Mouse (Mus musculus) liver, postnatal 0 days (tissue): ENCODE results near the gene Abhd11. TPM values are rescaled to one million over a fixed set of nuclear protein-coding genes. Genes with fewer than 3 reads are reported as not detected.

ENCODE experiments used
- ATAC-seq: fragments of 200-750 bp; cut with Nextera tagmentation; 2 replicates; pipeline ENCODE4 v1.8.0; 2017; ENCODE audit warnings: mild to moderate bottlenecking, moderate library complexity
- DNase-seq: peaks from one replicate; pipeline ENCODE4 v3.0.0-alpha.2; 2016
- H3K27ac ChIP-seq: fragments of 300-500 bp; sonication (generic); 2 replicates; pipeline ENCODE4 v1.5.1; 2014; ENCODE audit warnings: antibody characterized with exemption, moderate library complexity, mild to moderate bottlenecking, low read depth
- H3K27me3 ChIP-seq: fragments of 300-500 bp; sonication (generic); 2 replicates; pipeline ENCODE4 v1.6.1; 2014; ENCODE audit warnings: low read length, control low read depth, mixed read lengths; ENCODE audit not compliant: insufficient read depth
- H3K36me3 ChIP-seq: fragments of 300-500 bp; sonication (generic); replicated peaks from 2 replicates; pipeline ENCODE4 v1.6.1; 2014; ENCODE audit warnings: mild to moderate bottlenecking, control low read depth, low read length, moderate library complexity, mixed read lengths; ENCODE audit not compliant: insufficient read depth
- H3K4me1 ChIP-seq: fragments of 300-500 bp; sonication (generic); 2 replicates; pipeline ENCODE4 v1.6.1; 2014; ENCODE audit warnings: antibody characterized with exemption, mild to moderate bottlenecking, control low read depth; ENCODE audit not compliant: insufficient read depth
- H3K4me2 ChIP-seq: fragments of 300-500 bp; sonication (generic); 2 replicates; pipeline ENCODE4 v1.6.1; 2014; ENCODE audit warnings: low read depth, mild to moderate bottlenecking, low read length, moderate library complexity, mixed read lengths
- H3K4me3 ChIP-seq: fragments of 300-500 bp; sonication (generic); 2 replicates; pipeline ENCODE4 v1.5.1; 2014; ENCODE audit warnings: low read depth, low read length
- H3K9ac ChIP-seq: fragments of 300-500 bp; sonication (generic); replicated peaks from 2 replicates; pipeline ENCODE4 v1.6.1; 2014; ENCODE audit warnings: mild to moderate bottlenecking, moderate library complexity
- H3K9me3 ChIP-seq: fragments of 300-500 bp; sonication (generic); 2 replicates; pipeline ENCODE4 v1.6.1; 2016; ENCODE audit warnings: mild to moderate bottlenecking, control low read depth, low read length, mixed read lengths
- CTCF ChIP-seq: sonication (generic); IDR thresholded peaks from 2 replicates; pipeline ENCODE4 v1.5.1; 2016; ENCODE audit warnings: antibody characterized with exemption, low read depth
- EP300 ChIP-seq: IDR thresholded peaks from 2 replicates; pipeline ENCODE4 v1.6.1; 2016; ENCODE audit warnings: antibody characterized with exemption, low read depth, mild to moderate bottlenecking
- WGBS: fragments of 180-500 bp; shearing (Covaris S2); extraction: QIAGEN DNeasy Blood & Tissue Kit; methylation state at CpG from one replicate; pipeline ENCODE4 v1.1.7; 2014; ENCODE audit not compliant: insufficient replicate concordance; 5-methylcytosine and 5-hydroxymethylcytosine counted together
- polyA plus RNA-seq: library from polyadenylated mRNA; unstranded; fragments of >200 nt; fragmentation: Nextera tagmentation; extraction: Ambion mirVana; gene quantifications from 2 replicates; pipeline ENCODE4 v1.2.1, GENCODE M21; 2015

Abhd11 gene
- polyA plus RNA-seq, 1 experiment from 2014 or later, result 47.9 TPM

DNA sequence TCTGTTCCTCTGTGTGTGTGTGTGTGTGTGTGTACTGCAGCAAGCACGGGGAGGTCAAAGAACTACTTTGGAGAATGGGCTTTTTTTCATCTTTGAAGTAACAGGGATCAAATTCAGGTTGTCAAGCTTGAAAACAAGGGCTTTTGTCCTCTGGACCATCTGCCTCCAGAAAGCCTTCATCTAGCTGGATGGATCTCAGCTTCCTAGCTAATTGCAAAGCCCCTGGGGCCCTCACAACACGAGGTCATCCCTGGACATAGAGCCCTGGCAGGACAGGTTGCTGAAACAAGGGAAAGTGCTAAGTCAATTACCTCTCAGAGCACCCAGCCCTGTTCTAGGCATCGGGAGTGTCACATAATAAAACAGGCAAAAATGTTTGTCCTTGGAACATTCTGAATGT lies 25.2 kb upstream of the Abhd11 start:
- Histone ChIP-seq H3K4me3 (no peak overlapping the region), H3K36me3 (no peaks in the 10 kb centered on the region), H3K9me3 (no peaks in the 10 kb centered on the region), H3K27me3 (peaks cover 40% of the 10 kb centered on the region), H3K9ac (no peak overlapping the region), H3K4me1 (peaks cover 14% of the 10 kb centered on the region), H3K27ac (no peak overlapping the region), H3K4me2 (no peak overlapping the region)
- TF ChIP-seq CTCF, result no peak
- TF ChIP-seq EP300, result no peak
- DNase-seq, result no peak
- ATAC-seq, result no peak
- WGBS, result 34% methylated on average over 3 of the region's 3 CpGs

DNA sequence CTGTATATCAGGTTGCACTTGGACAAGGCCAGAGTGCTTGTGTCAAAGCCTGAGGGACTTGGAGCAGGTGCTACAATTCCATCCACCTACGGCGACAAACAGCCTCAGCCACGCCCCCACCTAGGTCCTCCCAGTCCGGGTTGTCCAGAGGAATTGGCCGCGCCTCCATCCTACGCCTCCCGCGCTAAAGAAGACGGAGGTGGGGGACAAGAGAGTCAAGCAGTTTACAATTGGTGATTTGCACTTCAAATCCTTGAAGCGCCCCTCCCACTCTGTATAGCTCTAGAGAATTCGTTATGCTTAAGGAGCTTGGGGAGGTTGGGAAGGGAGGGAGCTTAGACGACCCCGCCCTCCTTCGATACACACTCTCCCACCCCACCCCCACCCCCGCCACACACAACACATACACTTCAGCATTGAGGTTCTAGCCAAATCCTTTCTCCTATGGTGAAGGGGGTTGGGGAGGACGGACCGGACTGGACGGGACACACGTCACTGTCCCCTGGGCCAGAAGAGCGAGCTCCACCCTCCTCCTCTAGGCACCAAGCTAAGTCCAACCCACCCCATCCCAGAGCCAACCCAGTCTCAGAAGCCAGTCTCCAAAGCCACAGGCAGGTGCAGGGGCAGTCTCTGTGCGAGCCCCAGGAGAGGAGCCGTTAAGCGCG lies 23.2 kb upstream of the Abhd11 start, which contains the start of gene Cldn3:
Gene Cldn3, plus strand, starts transcription at position 582 of the 665 bp plus-strand sequence.
- TF ChIP-seq EP300, result no peak
- TF ChIP-seq CTCF, result no peak
- H3K4me2 ChIP-seq, result peak within 1 kb of the TSS; percentile 49
- H3K9ac ChIP-seq, result peak within 1 kb of the TSS; percentile 58
- H3K4me3 ChIP-seq, result peak within 1 kb of the TSS; percentile 41
- DNase-seq (peak; percentile 70), ATAC-seq (peak; percentile 90)
- no peaks in the 10 kb centered on the region for H3K36me3 ChIP-seq
- H3K27ac ChIP-seq, result peak within 1 kb of the TSS; percentile 86
- peaks cover 54% of the 10 kb centered on the region for H3K27me3 ChIP-seq
- 5% methylated on average over 25 of the region's 25 CpGs for WGBS
- H3K4me1 ChIP-seq, result peaks cover 8% of the 10 kb centered on the region
- no peaks in the 10 kb centered on the region for H3K9me3 ChIP-seq

GRCm38 (mm10) chr5:134986298-134987268 lies 22.4 kb upstream of the Abhd11 start:
- ATAC-seq, result peak; percentile 32
- Histone ChIP-seq H3K27me3 (peaks cover 54% of the 10 kb centered on the region), H3K4me1 (peaks cover 7% of the 10 kb centered on the region), H3K27ac (peak overlapping the region; percentile 86), H3K4me2 (peak overlapping the region; percentile 49), H3K4me3 (peak overlapping the region; percentile 41), H3K9me3 (no peaks in the 10 kb centered on the region), H3K36me3 (no peaks in the 10 kb centered on the region), H3K9ac (peak overlapping the region; percentile 58)
- TF ChIP-seq EP300 (no peak), CTCF (0 out of 2 replicates have a peak, but pooled peaks have one; percentile 18)
- no peak for DNase-seq
- WGBS, result 4% methylated on average over 75 of the region's 79 CpGs

DNA sequence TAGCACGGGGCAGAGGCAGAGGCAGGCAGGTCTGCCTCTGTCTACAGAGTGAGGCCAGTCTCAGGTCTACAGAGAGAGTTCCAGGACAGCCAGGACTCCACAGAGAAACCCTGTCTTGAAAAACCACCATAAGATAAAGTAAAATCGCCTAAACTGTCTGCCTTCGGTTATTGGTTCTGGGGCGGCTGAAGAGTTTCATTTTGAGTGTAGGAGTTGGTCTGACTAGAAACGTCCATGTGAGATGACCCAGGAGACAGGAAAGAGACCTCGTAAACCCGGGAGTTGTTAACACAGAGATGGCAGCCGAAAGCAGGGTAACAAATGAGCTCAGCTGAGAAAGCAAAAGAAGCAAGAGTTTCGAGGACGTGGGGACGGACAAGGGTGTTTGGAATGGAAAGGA lies 19.8 kb upstream of the Abhd11 start:
- DNase-seq, result no peak
- Histone ChIP-seq H3K4me1 (peaks cover 6% of the 10 kb centered on the region), H3K4me3 (no peak overlapping the region), H3K36me3 (no peaks in the 10 kb centered on the region), H3K9me3 (no peaks in the 10 kb centered on the region), H3K4me2 (no peak overlapping the region), H3K9ac (no peak overlapping the region), H3K27ac (no peak overlapping the region), H3K27me3 (peaks cover 54% of the 10 kb centered on the region)
- TF ChIP-seq CTCF, result no peak
- TF ChIP-seq EP300, result no peak
- no peak for ATAC-seq
- WGBS, result 49% methylated on average over 11 of the region's 11 CpGs

GRCm38 (mm10) chr5:134989741-134990140 lies 19.2 kb upstream of the Abhd11 start:
- DNase-seq (no peak), ATAC-seq (no peak)
- Histone ChIP-seq H3K4me3 (no peak overlapping the region), H3K36me3 (no peaks in the 10 kb centered on the region), H3K9me3 (no peaks in the 10 kb centered on the region), H3K4me2 (no peak overlapping the region), H3K27me3 (peaks cover 52% of the 10 kb centered on the region), H3K27ac (no peak overlapping the region), H3K4me1 (peaks cover 6% of the 10 kb centered on the region), H3K9ac (no peak overlapping the region)
- WGBS, result 38% methylated on average over 6 of the region's 6 CpGs
- TF ChIP-seq CTCF (no peak), EP300 (no peak)

DNA sequence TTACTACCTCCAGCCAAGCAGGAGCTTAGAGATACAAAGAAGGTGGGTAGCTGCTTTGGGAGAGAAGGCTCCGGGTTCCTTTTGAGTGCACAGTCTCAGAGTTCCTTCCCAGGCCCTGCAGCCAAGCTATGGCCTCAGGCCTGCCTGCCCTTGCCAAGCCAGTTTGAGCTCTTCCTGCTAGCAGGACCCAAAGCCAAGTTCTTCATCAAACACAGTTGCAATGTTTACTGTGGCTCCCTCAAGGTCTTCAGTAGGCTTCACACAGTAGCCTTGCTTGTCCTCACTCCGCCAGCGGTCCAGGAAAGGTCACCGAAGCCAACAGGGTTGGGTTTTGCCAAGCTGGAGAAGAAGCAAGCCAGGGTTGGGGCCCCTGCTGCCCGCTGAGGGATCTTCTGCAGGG lies 16.4 kb upstream of the Abhd11 start:
- Histone ChIP-seq H3K27me3 (peaks cover 24% of the 10 kb centered on the region), H3K4me2 (no peak overlapping the region), H3K9me3 (no peaks in the 10 kb centered on the region), H3K9ac (no peak overlapping the region), H3K27ac (no peak overlapping the region), H3K4me3 (no peak overlapping the region), H3K36me3 (no peaks in the 10 kb centered on the region), H3K4me1 (no peaks in the 10 kb centered on the region)
- TF ChIP-seq CTCF, result no peak
- no peak for TF ChIP-seq EP300
- WGBS, result 74% methylated on average over 5 of the region's 5 CpGs
- peak; percentile 38; the same call in 1 of the 2 replicates for ATAC-seq
- no peak for DNase-seq
